Mouse (Mus musculus): ENCODE measurements around the gene Olfr671. TPM values are rescaled to one million over a fixed set of nuclear protein-coding genes. Genes with fewer than 3 reads are reported as not detected.
A peak's percentile ranks its signal among the peaks of the same experiment; 100 is the strongest.
"Not testable (repeated sequence)": the region's sequence is repeated elsewhere in the genome, so short reads cannot be mapped to it uniquely, and the experiment has no call there.

Olfr671 gene
- total RNA-seq (2017): not detected in 2 replicates

DNA sequence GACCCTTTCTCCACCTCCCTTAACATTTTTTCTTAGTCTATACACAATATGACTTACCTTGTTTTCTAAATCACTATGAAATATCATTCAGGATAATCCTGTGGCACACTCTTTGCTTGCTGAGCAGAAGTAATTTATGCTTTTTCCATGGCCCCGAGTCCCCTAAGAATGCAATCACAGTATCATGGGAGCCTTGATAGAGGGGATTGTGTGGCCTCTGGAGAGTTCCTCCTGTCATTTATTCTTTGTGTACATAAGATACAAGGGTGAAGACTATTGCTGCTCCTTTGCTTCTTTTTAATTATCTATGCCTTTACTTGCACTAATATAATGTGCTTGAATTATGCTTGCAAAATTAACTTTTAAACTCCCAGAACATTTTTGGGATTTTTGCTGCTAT, at the start of gene Olfr671:
TSS of gene Olfr671 (minus strand) at position 101 of the 400 bp plus-strand sequence.
- ATAC-seq (ENCODE audit: extremely low read depth, insufficient number of reproducible peaks, low FRiP score, poor library complexity, severe bottlenecking): no peak

DNA sequence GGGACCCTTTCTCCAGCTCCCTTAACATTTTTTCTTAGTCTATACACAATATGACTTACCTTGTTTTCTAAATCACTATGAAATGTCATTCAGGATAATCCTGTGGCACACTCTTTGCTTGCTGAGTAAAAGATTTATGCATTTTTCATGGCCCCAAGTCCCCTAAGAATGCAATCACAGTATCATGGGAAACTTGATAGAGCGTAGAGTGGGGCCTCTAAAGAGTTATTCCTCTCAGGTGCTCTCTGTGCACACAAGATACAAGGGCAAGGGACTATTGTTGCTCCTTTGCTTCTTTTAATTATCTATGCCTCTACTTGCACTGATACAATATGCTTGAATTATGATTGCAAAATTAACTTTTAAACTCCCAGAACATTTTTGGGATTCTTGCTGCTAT, 49.4 kb upstream of the Olfr671 start, which contains the start of gene Olfr675:
TSS of gene Olfr675 (minus strand) at position 101 of the 400 bp plus-strand sequence.
- ATAC-seq (ENCODE audit: extremely low read depth, insufficient number of reproducible peaks, low FRiP score, poor library complexity, severe bottlenecking): no peak

DNA sequence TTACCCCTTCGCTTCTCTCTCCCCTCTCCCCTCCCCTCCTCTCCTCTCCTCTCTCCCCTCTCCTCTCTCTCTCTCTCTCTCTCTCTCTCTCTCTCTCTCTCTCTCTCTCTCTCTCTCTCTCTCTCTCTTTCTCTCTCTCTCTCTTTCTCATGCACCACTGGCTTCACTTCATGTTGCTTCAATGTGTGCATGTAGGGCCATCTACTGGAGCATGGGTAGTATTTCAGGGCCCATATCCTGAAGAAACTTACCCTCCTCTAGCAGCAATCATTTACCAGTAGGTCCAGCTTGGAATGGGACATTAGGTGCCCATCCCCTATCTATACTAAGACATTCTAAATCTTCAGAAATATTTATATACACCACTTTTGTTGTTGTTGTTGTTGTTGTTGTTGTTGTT, 43.6 kb upstream of the Olfr671 start:
- no peak for ATAC-seq (ENCODE audit: extremely low read depth, insufficient number of reproducible peaks, low FRiP score, poor library complexity, severe bottlenecking)

DNA sequence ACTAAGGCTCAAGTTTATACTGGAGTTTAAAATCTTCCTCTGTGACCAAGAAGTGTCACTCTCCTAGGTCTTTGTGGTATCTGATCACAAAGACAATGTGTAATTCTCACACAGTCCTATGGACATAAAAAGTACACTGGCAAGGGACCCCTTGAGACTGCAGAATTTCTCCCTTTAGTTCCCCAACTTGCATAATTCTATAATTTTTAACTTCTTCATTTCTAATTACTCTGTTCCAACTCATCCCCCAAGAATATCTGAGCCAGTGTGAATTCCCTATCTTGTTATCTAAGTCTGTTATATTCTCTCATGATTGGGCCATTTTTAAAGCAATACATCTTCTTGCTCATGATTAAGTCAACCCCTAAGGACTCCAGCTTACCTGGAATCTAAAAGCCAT, 23.0 kb upstream of the Olfr671 start, which contains the start of gene Olfr672:
TSS of gene Olfr672 (minus strand) at position 101 of the 400 bp plus-strand sequence.
- no peak for ATAC-seq (ENCODE audit: extremely low read depth, insufficient number of reproducible peaks, low FRiP score, poor library complexity, severe bottlenecking)

DNA sequence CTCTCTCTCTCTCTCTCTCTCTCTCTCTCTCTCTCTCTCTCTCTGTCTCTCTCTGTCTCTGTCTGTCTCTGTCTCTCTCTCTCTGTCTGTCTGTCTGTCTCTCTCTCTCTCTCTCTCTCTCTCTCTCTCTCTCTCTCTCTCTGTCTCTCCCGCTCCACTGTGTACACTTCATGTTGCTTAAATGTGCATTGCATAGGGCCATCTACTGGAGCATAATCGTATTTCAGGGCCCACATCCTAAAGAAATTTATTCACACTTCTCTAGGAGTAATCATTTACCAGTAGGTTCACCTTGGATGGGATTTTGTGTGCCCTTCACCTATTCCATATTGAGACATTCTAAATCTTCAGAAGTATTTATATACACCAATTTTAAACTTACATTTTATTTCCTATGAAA, 6.4 kb downstream of the Olfr671 start:
- ATAC-seq (ENCODE audit: extremely low read depth, insufficient number of reproducible peaks, low FRiP score, poor library complexity, severe bottlenecking): not testable (repeated sequence)

DNA sequence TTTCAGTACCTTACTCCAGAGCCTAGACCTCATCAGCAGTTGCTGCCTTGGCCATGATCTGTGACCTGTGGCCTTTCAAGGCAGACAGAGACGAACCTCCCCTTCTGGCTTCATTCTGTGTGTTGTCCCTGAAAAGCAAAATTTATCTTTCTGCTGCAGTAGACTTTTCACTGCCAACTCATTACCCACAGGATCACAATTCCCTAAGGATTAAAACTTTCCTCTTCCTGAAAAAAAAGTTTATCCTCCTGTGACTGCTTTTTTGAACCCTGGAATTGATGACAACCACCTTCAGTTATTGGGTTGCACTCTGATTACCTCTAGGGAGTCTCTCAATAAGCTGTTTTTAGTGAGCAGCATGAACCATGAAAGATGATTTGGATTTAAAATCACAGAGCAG, 16.4 kb downstream of the Olfr671 start, which contains the start of gene Olfr670:
TSS of gene Olfr670 (minus strand) at position 101 of the 400 bp plus-strand sequence.
- ATAC-seq (ENCODE audit: extremely low read depth, insufficient number of reproducible peaks, low FRiP score, poor library complexity, severe bottlenecking): no peak

DNA sequence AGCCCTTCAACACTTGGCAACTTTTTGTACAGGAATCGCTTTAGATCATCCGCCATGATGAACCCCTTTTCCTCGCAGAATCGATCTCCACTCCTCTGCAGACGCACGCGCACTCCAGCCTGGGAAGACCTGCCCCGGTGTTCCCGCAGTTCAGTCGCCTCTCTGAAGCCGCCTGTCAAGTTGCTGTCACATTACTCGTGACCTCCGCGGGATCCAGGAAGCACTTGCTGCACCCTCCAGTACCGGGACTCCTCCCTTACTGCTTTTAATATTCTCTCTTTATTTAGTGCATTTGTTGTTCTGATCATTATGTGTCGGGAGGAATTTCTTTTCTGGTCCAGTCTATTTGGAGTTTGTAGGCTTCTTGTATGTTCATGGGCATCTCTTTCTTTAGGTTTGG, 28.7 kb downstream of the Olfr671 start:
- peak; percentile 75; the same call in 1 of the 2 replicates for ATAC-seq (ENCODE audit: extremely low read depth, insufficient number of reproducible peaks, low FRiP score, poor library complexity, severe bottlenecking)

DNA sequence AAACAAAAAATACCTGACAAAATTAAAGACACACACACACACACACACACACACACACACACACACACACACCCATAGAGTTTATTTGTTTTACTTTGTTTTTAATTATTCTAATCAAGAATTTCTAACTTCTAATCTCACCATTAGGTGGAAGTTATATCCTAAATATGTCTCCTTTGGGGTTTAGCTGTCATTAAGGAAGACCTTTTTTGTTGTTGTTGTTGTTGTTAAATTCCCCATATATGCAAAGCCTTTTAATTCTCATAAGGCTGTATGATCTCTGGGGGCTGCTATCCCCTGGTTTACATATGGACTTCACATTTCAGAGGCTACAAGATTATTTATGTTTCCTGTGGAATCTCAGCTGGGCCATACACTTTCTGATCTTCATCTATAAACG, 45.0 kb downstream of the Olfr671 start, which contains the start of gene Olfr669:
TSS of gene Olfr669 (plus strand) at position 301 of the 400 bp plus-strand sequence.
- ATAC-seq (ENCODE audit: extremely low read depth, insufficient number of reproducible peaks, low FRiP score, poor library complexity, severe bottlenecking): no peak

DNA sequence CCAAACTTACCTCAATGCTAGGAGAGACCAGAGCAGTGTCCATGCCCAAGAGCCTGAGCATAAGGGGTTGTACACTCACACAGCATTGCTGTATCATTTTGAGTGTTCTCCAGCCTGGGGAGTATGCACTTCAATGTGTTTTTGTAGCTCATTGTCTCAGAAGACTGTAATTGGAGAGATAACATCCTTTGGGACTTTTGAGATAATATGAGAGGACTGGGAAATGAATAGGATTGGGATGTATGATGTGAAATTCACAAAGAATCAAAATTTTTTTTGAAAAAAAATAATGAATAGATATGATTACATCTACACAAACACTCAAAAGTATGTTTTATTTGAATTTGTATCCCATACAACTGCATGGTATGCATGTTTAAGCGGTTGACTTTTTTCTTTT, 51.0 kb downstream of the Olfr671 start, which contains the start of gene Olfr668:
TSS of gene Olfr668 (minus strand) at position 101 of the 400 bp plus-strand sequence.
- ATAC-seq (ENCODE audit: extremely low read depth, insufficient number of reproducible peaks, low FRiP score, poor library complexity, severe bottlenecking): no peak

Other genes starting within 250 kb of the Olfr671 start
- not detected in 2 replicates for gene Usp17le, start 201.7 kb downstream of the Olfr671 start, total RNA-seq (2017)
- not detected in 2 replicates for gene Usp17lb, start 136.5 kb downstream of the Olfr671 start, total RNA-seq (2017)
- gene Usp17la, start 122.1 kb downstream of the Olfr671 start, total RNA-seq (2017): not detected in 2 replicates
- gene Olfr665, start 101.1 kb downstream of the Olfr671 start, total RNA-seq (2017): 0.12 TPM in 1 of 2 replicates, not detected in the other
- 0.70 TPM in 1 of 2 replicates, not detected in the other for gene Olfr666, start 83.2 kb downstream of the Olfr671 start, total RNA-seq (2017)
- not detected in 2 replicates for gene Olfr667, start 57.6 kb downstream of the Olfr671 start, total RNA-seq (2017)
- gene Olfr668, start 51.1 kb downstream of the Olfr671 start, total RNA-seq (2017): 0.12 TPM in 1 of 2 replicates, not detected in the other
- gene Olfr669, start 44.9 kb downstream of the Olfr671 start, total RNA-seq (2017): 0.35 TPM in 1 of 2 replicates, not detected in the other
- not detected in 2 replicates for gene Olfr670, start 16.5 kb downstream of the Olfr671 start, total RNA-seq (2017)
- gene Olfr672, start 22.9 kb upstream of the Olfr671 start, total RNA-seq (2017): not detected in 2 replicates
- gene Olfr675, start 49.3 kb upstream of the Olfr671 start, total RNA-seq (2017): not detected in 2 replicates
- not detected in 2 replicates for gene Olfr676, start 53.6 kb upstream of the Olfr671 start, total RNA-seq (2017)
- not detected in 2 replicates for gene Olfr677, start 72.2 kb upstream of the Olfr671 start, total RNA-seq (2017)
- 0.23 TPM in 1 of 2 replicates, not detected in the other for gene Olfr678, start 85.3 kb upstream of the Olfr671 start, total RNA-seq (2017)
- gene Olfr679, start 102.1 kb upstream of the Olfr671 start, total RNA-seq (2017): not detected in 2 replicates
- not detected in 2 replicates for gene Olfr680-ps1, start 113.7 kb upstream of the Olfr671 start, total RNA-seq (2017)
- gene Olfr681, start 137.7 kb upstream of the Olfr671 start, total RNA-seq (2017): not detected in 2 replicates
- not detected in 2 replicates for gene Olfr683, start 167.9 kb upstream of the Olfr671 start, total RNA-seq (2017)
- 0.25 TPM in 1 of 2 replicates, not detected in the other for gene Olfr684, start 184.5 kb upstream of the Olfr671 start, total RNA-seq (2017)
- gene Olfr685, start 206.9 kb upstream of the Olfr671 start, total RNA-seq (2017): not detected in 2 replicates
- not detected in 2 replicates for gene Olfr686, start 228.4 kb upstream of the Olfr671 start, total RNA-seq (2017)